Mouse (Mus musculus) forebrain, embryonic 13.5 days (tissue): ENCODE measurements around the gene Gfod2. TPM values are rescaled to one million over a fixed set of nuclear protein-coding genes. Genes with fewer than 3 reads are reported as not detected.
A peak's percentile ranks its signal among the peaks of the same experiment; 100 is the strongest.

ENCODE experiments used
- ATAC-seq: fragments of 200-750 bp; cut with Nextera tagmentation; 2 replicates; pipeline ENCODE4 v1.8.0; 2017
- H3K27ac ChIP-seq: fragments of 300-500 bp; sonication (generic); 2 replicates; pipeline ENCODE4 v1.5.1; 2015; ENCODE audit warnings: inconsistent platforms, mild to moderate bottlenecking, moderate library complexity
- H3K27me3 ChIP-seq: fragments of 300-500 bp; sonication (generic); 2 replicates; pipeline ENCODE4 v1.6.1; 2015; ENCODE audit warnings: mild to moderate bottlenecking, inconsistent platforms
- H3K36me3 ChIP-seq: fragments of 300-500 bp; sonication (generic); 2 replicates; pipeline ENCODE4 v1.6.1; 2015; ENCODE audit warnings: mild to moderate bottlenecking, inconsistent platforms; ENCODE audit not compliant: poor library complexity, severe bottlenecking
- H3K4me1 ChIP-seq: fragments of 300-500 bp; sonication (generic); 2 replicates; pipeline ENCODE4 v1.6.1; 2015; ENCODE audit warnings: inconsistent platforms
- H3K4me2 ChIP-seq: fragments of 300-500 bp; sonication (generic); 2 replicates; pipeline ENCODE4 v1.6.1; 2015; ENCODE audit warnings: inconsistent platforms, mild to moderate bottlenecking, moderate library complexity
- H3K4me3 ChIP-seq: fragments of 300-500 bp; sonication (generic); 2 replicates; pipeline ENCODE4 v1.5.1; 2015; ENCODE audit warnings: mild to moderate bottlenecking, inconsistent platforms
- H3K9ac ChIP-seq: fragments of 300-500 bp; sonication (generic); 2 replicates; pipeline ENCODE4 v1.6.1; 2015; ENCODE audit warnings: mild to moderate bottlenecking, inconsistent platforms
- H3K9me3 ChIP-seq: fragments of 300-500 bp; sonication (generic); replicated peaks from 2 replicates; pipeline ENCODE4 v1.6.1; 2016; ENCODE audit warnings: inconsistent platforms
- WGBS: fragments of 180-500 bp; shearing (Covaris S2); methylation state at CpG from one replicate; pipeline ENCODE4 v1.1.7; 2015; 5-methylcytosine and 5-hydroxymethylcytosine counted together
- polyA plus RNA-seq: library from polyadenylated mRNA; unstranded; fragments of >200 nt; fragmentation: Nextera tagmentation; extraction: Ambion mirVana; gene quantifications from 2 replicates; pipeline ENCODE4 v1.2.1, GENCODE M21; 2015

Gfod2 gene
- polyA plus RNA-seq, 1 experiment from 2014 or later, result 65.7 TPM

GRCm38 (mm10) chr8:105712286-105712685 lies 46.2 kb downstream of the Gfod2 start:
- no peak overlapping the region for H3K4me2 ChIP-seq
- no peak overlapping the region for H3K9ac ChIP-seq
- no peak for ATAC-seq
- 90% methylated on average over 3 of the region's 3 CpGs for WGBS
- no peak overlapping the region for H3K4me3 ChIP-seq
- no peaks in the 10 kb centered on the region for H3K27me3 ChIP-seq
- no peak overlapping the region for H3K27ac ChIP-seq
- H3K36me3 ChIP-seq, result peaks cover 19% of the 10 kb centered on the region
- H3K9me3 ChIP-seq, result no peaks in the 10 kb centered on the region
- H3K4me1 ChIP-seq, result peaks cover 5% of the 10 kb centered on the region

GRCm38 (mm10) chr8:105709317-105709716 lies 49.1 kb downstream of the Gfod2 start:
- WGBS, result 75% methylated on average over 13 of the region's 14 CpGs

GRCm38 (mm10) chr8:105708675-105709074 lies 49.8 kb downstream of the Gfod2 start:
- H3K4me1 ChIP-seq, result peaks cover 19% of the 10 kb centered on the region
- H3K4me3 ChIP-seq, result 0 out of 2 replicates have a peak overlapping the region, but pooled peaks have one; percentile 70
- H3K36me3 ChIP-seq, result peaks cover 10% of the 10 kb centered on the region
- ATAC-seq, result no peak
- H3K9me3 ChIP-seq, result no peaks in the 10 kb centered on the region
- no peak overlapping the region for H3K9ac ChIP-seq
- H3K27me3 ChIP-seq, result no peaks in the 10 kb centered on the region
- WGBS, result 95% methylated on average over 8 of the region's 8 CpGs
- H3K27ac ChIP-seq, result no peak overlapping the region
- H3K4me2 ChIP-seq, result no peak overlapping the region

More at GRCm38 (mm10) chr8:105709317-105709716, 49.1 kb downstream of the Gfod2 start:
- H3K4me1 ChIP-seq, result peaks cover 19% of the 10 kb centered on the region
- H3K4me3 ChIP-seq, result no peak overlapping the region
- ATAC-seq, result no peak
- no peaks in the 10 kb centered on the region for H3K9me3 ChIP-seq
- no peak overlapping the region for H3K4me2 ChIP-seq
- no peak overlapping the region for H3K27ac ChIP-seq
- H3K36me3 ChIP-seq, result peaks cover 4% of the 10 kb centered on the region
- no peaks in the 10 kb centered on the region for H3K27me3 ChIP-seq
- no peak overlapping the region for H3K9ac ChIP-seq

GRCm38 (mm10) chr8:105707498-105708403 lies 50.7 kb downstream of the Gfod2 start, which contains the start of the genes 4933405L10Rik and Enkd1:
Gene 4933405L10Rik (plus strand): TSS chr8:105707655.
Gene Enkd1 (minus strand): TSS chr8:105708210.
- H3K4me3 ChIP-seq, result peak within 1 kb of the TSS; percentile 70
- H3K9me3 ChIP-seq, result no peaks in the 10 kb centered on the region
- peaks cover 19% of the 10 kb centered on the region for H3K4me1 ChIP-seq
- H3K27me3 ChIP-seq, result no peaks in the 10 kb centered on the region
- H3K27ac ChIP-seq, result no peak within 1 kb of the TSS
- peak within 1 kb of the TSS; percentile 78 for H3K9ac ChIP-seq
- under 1% methylated on average over 54 of the region's 55 CpGs for WGBS
- H3K36me3 ChIP-seq, result peaks cover 19% of the 10 kb centered on the region
- peak; percentile 90 for ATAC-seq
- H3K4me2 ChIP-seq, result peak within 1 kb of the TSS; percentile 95

GRCm38 (mm10) chr8:105706426-105706825 lies 52.0 kb downstream of the Gfod2 start:
- peaks cover 25% of the 10 kb centered on the region for H3K36me3 ChIP-seq
- no peak overlapping the region for H3K27ac ChIP-seq
- no peaks in the 10 kb centered on the region for H3K27me3 ChIP-seq
- H3K4me1 ChIP-seq, result peaks cover 29% of the 10 kb centered on the region
- peak overlapping the region; percentile 95 for H3K4me2 ChIP-seq
- 73% methylated on average over 12 of the region's 12 CpGs for WGBS
- no peak for ATAC-seq
- H3K9me3 ChIP-seq, result no peaks in the 10 kb centered on the region
- peak overlapping the region; percentile 70 for H3K4me3 ChIP-seq
- H3K9ac ChIP-seq, result 0 out of 2 replicates have a peak overlapping the region, but pooled peaks have one; percentile 17

GRCm38 (mm10) chr8:105704955-105705354 lies 53.5 kb downstream of the Gfod2 start:
- Histone ChIP-seq H3K4me3 (no peak overlapping the region), H3K4me1 (peaks cover 34% of the 10 kb centered on the region), H3K27ac (no peak overlapping the region), H3K9ac (no peak overlapping the region), H3K9me3 (no peaks in the 10 kb centered on the region), H3K4me2 (no peak overlapping the region), H3K36me3 (peaks cover 25% of the 10 kb centered on the region), H3K27me3 (no peaks in the 10 kb centered on the region)
- ATAC-seq, result no peak
- WGBS, result 92% methylated on average over 6 of the region's 6 CpGs

- no peak overlapping the region for H3K27ac ChIP-seq
- H3K9ac ChIP-seq, result no peak overlapping the region
- H3K4me1 ChIP-seq, result peaks cover 41% of the 10 kb centered on the region
- peaks cover 30% of the 10 kb centered on the region for H3K36me3 ChIP-seq
- H3K9me3 ChIP-seq, result no peaks in the 10 kb centered on the region
- H3K27me3 ChIP-seq, result no peaks in the 10 kb centered on the region
- 94% methylated on average over 34 of the region's 34 CpGs for WGBS
- H3K4me2 ChIP-seq, result no peak overlapping the region
- ATAC-seq, result no peak
- H3K4me3 ChIP-seq, result no peak overlapping the region
Measured at GRCm38 (mm10) chr8:105704146-105704812, 54.2 kb downstream of the Gfod2 start.

- ATAC-seq, result no peak
- no peak overlapping the region for H3K27ac ChIP-seq
- no peaks in the 10 kb centered on the region for H3K9me3 ChIP-seq
- no peak overlapping the region for H3K4me2 ChIP-seq
- H3K9ac ChIP-seq, result no peak overlapping the region
- H3K4me1 ChIP-seq, result peaks cover 41% of the 10 kb centered on the region
- no peak overlapping the region for H3K4me3 ChIP-seq
- no peaks in the 10 kb centered on the region for H3K27me3 ChIP-seq
- H3K36me3 ChIP-seq, result peaks cover 41% of the 10 kb centered on the region
- 94% methylated on average over 24 of the region's 24 CpGs for WGBS
Measured at GRCm38 (mm10) chr8:105702731-105703415, 55.6 kb downstream of the Gfod2 start.

GRCm38 (mm10) chr8:105702001-105702401 lies 56.5 kb downstream of the Gfod2 start:
- 33% methylated on average over 18 of the region's 18 CpGs for WGBS
- Histone ChIP-seq H3K4me2 (peak overlapping the region; percentile 96), H3K4me3 (peak overlapping the region; percentile 70), H3K27ac (peak overlapping the region; percentile 94), H3K27me3 (no peaks in the 10 kb centered on the region), H3K4me1 (peaks cover 33% of the 10 kb centered on the region), H3K9me3 (no peaks in the 10 kb centered on the region), H3K36me3 (peaks cover 50% of the 10 kb centered on the region), H3K9ac (peak overlapping the region; percentile 80)
- ATAC-seq, result peak; percentile 2; the same call in 1 of the 2 replicates

GRCm38 (mm10) chr8:105700966-105701824 lies 57.3 kb downstream of the Gfod2 start, which contains the start of the genes Acd and Pard6a:
Gene Acd (minus strand): TSS chr8:105701102.
Gene Pard6a (plus strand): TSS chr8:105701148.
- under 1% methylated on average over 60 of the region's 60 CpGs for WGBS
- peak; percentile 84 for ATAC-seq

GRCm38 (mm10) chr8:105700566-105700965 lies 57.9 kb downstream of the Gfod2 start:
- Histone ChIP-seq H3K27ac (peak overlapping the region; percentile 94; the same call in 1 of the 2 replicates), H3K4me1 (peaks cover 22% of the 10 kb centered on the region), H3K27me3 (no peaks in the 10 kb centered on the region), H3K4me2 (peak overlapping the region; percentile 96), H3K9ac (peak overlapping the region; percentile 80), H3K9me3 (no peaks in the 10 kb centered on the region), H3K36me3 (peaks cover 62% of the 10 kb centered on the region), H3K4me3 (peak overlapping the region; percentile 70)
- WGBS, result under 1% methylated on average over 21 of the region's 21 CpGs
- no peak; the same call in 1 of the 2 replicates for ATAC-seq

More at GRCm38 (mm10) chr8:105700966-105701824, 57.3 kb downstream of the Gfod2 start, which contains the start of the genes Acd and Pard6a:
- peaks cover 25% of the 10 kb centered on the region for H3K4me1 ChIP-seq
- H3K4me2 ChIP-seq, result peak within 1 kb of the TSS; percentile 96
- peak within 1 kb of the TSS; percentile 94 for H3K27ac ChIP-seq
- H3K4me3 ChIP-seq, result peak within 1 kb of the TSS; percentile 70
- no peaks in the 10 kb centered on the region for H3K27me3 ChIP-seq
- peaks cover 58% of the 10 kb centered on the region for H3K36me3 ChIP-seq
- H3K9me3 ChIP-seq, result no peaks in the 10 kb centered on the region
- H3K9ac ChIP-seq, result peak within 1 kb of the TSS; percentile 80
